Mouse (Mus musculus) kidney, postnatal 0 days (tissue): ENCODE measurements around the gene Arhgap31. TPM values are rescaled to one million over a fixed set of nuclear protein-coding genes. Genes with fewer than 3 reads are reported as not detected.

ENCODE experiments used
- ATAC-seq: fragments of 200-750 bp; cut with Nextera tagmentation; replicated peaks from 2 replicates; pipeline ENCODE4 v1.8.0; 2017; ENCODE audit warnings: low read depth, moderate number of reproducible peaks, moderate TSS enrichment, moderate library complexity; ENCODE audit not compliant: low FRiP score
- DNase-seq: peaks from one replicate; pipeline ENCODE4 v3.0.0-alpha.2; 2016; ENCODE audit warnings: low spot score
- H3K27ac ChIP-seq: fragments of 300-500 bp; sonication (generic); 2 replicates; pipeline ENCODE4 v1.5.1; 2014; ENCODE audit warnings: mild to moderate bottlenecking
- H3K27me3 ChIP-seq: fragments of 300-500 bp; sonication (generic); 2 replicates; pipeline ENCODE4 v1.6.1; 2014; ENCODE audit warnings: low read length, mixed read lengths; ENCODE audit not compliant: insufficient read depth
- H3K36me3 ChIP-seq: fragments of 300-500 bp; sonication (generic); 2 replicates; pipeline ENCODE4 v1.6.1; 2014; ENCODE audit warnings: low read length, mixed read lengths; ENCODE audit not compliant: insufficient read depth
- H3K4me1 ChIP-seq: fragments of 300-500 bp; sonication (generic); replicated peaks from 2 replicates; pipeline ENCODE4 v1.6.1; 2014; ENCODE audit warnings: antibody characterized with exemption, low read length, mixed read lengths; ENCODE audit not compliant: insufficient read depth
- H3K4me2 ChIP-seq: fragments of 300-500 bp; sonication (generic); 2 replicates; pipeline ENCODE4 v1.6.1; 2014; ENCODE audit warnings: mild to moderate bottlenecking, low read length, moderate library complexity, mixed read lengths
- H3K4me3 ChIP-seq: fragments of 300-500 bp; sonication (generic); replicated peaks from 2 replicates; pipeline ENCODE4 v1.5.1; 2014; ENCODE audit warnings: low read depth, low read length
- H3K9ac ChIP-seq: fragments of 300-500 bp; sonication (generic); 2 replicates; pipeline ENCODE4 v1.6.1; 2014; ENCODE audit warnings: low read depth, low read length
- H3K9me3 ChIP-seq: fragments of 300-500 bp; sonication (generic); replicated peaks from 2 replicates; pipeline ENCODE4 v1.6.1; 2016; ENCODE audit warnings: low read length, inconsistent platforms, mixed read lengths
- CTCF ChIP-seq: IDR thresholded peaks from 2 replicates; pipeline ENCODE4 v1.5.1; 2016; ENCODE audit warnings: antibody characterized with exemption, low read depth, mild to moderate bottlenecking, moderate library complexity
- WGBS: fragments of 180-500 bp; shearing (Covaris S2); extraction: QIAGEN DNeasy Blood & Tissue Kit; methylation state at CpG from one replicate; pipeline ENCODE4 v1.1.7; 2014; 5-methylcytosine and 5-hydroxymethylcytosine counted together
- polyA plus RNA-seq: library from polyadenylated mRNA; unstranded; fragments of >200 nt; fragmentation: Nextera tagmentation; extraction: Ambion mirVana; gene quantifications from 2 replicates; pipeline ENCODE4 v1.2.1, GENCODE M21; 2015

Arhgap31 gene
- polyA plus RNA-seq, 1 experiment from 2014 or later, result 5.4 TPM

DNA sequence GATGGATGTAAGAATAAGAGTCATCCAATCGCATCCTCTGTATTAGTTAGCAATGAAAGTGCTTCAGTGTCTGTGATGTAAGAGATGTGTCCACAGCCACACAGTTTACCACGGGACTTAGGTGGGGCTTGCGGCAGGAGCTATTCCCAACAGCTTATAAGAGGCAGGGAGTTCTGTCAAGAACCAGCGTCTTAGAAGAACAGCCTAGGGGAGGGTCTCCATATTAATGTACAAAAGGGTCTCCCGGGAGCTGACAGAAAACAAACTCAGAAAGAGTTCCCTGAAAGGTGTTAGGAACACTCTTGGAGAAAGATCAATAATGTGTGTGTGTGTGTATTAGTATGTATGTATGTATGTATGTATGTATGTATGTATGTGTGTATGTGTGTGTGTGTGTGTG lies 60.4 kb downstream of the Arhgap31 start:
- WGBS, result 71% methylated on average over 5 of the region's 5 CpGs
- H3K4me3 ChIP-seq, result no peak overlapping the region
- no peak for DNase-seq
- no peak overlapping the region for H3K4me2 ChIP-seq
- H3K36me3 ChIP-seq, result no peaks in the 10 kb centered on the region
- no peaks in the 10 kb centered on the region for H3K9me3 ChIP-seq
- no peak overlapping the region for H3K9ac ChIP-seq
- TF ChIP-seq CTCF, result no peak
- H3K27ac ChIP-seq, result no peak overlapping the region
- no peak for ATAC-seq
- peaks cover 18% of the 10 kb centered on the region for H3K4me1 ChIP-seq
- H3K27me3 ChIP-seq, result no peaks in the 10 kb centered on the region

DNA sequence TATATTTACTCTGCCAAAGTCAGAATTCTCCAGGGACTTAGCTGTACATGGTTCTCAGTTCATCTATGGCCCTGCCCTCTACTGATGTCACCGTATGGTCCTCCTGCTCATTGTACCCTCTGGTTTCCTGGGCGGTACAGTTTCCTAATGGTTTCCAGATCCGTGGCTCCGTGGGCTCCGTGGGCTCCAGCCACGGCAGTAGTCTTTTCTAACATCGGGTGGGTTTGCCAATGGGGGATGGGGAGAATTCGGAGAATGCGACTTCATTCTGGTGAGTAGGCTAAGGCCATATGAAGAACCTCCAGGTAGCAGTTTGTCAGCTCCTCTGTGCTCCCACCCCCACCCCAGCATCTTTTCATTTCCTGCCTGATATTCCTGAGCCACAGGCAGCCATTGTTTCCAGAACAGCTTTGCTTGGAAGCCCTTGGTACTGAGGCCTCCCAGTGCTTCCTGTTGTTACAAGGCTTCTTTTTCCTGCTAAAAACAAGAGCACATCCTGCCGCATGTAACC lies 61.3 kb downstream of the Arhgap31 start:
- Histone ChIP-seq H3K4me1 (peaks cover 18% of the 10 kb centered on the region), H3K27me3 (no peaks in the 10 kb centered on the region), H3K36me3 (no peaks in the 10 kb centered on the region), H3K4me3 (no peak overlapping the region), H3K9ac (no peak overlapping the region), H3K27ac (peak overlapping the region; percentile 85), H3K4me2 (no peak overlapping the region), H3K9me3 (no peaks in the 10 kb centered on the region)
- peak; percentile 49; the same call in 1 of the 2 replicates for ATAC-seq
- WGBS, result 68% methylated on average over 10 of the region's 10 CpGs
- TF ChIP-seq CTCF, result no peak
- peak; percentile 71 for DNase-seq

GRCm38 (mm10) chr16:38651306-38651705 lies 61.8 kb downstream of the Arhgap31 start:
- TF ChIP-seq CTCF, result no peak
- H3K9me3 ChIP-seq, result no peaks in the 10 kb centered on the region
- H3K27me3 ChIP-seq, result no peaks in the 10 kb centered on the region
- H3K4me1 ChIP-seq, result peaks cover 18% of the 10 kb centered on the region
- H3K4me2 ChIP-seq, result no peak overlapping the region
- H3K9ac ChIP-seq, result no peak overlapping the region
- peak overlapping the region; percentile 85 for H3K27ac ChIP-seq
- H3K36me3 ChIP-seq, result no peaks in the 10 kb centered on the region
- H3K4me3 ChIP-seq, result no peak overlapping the region
- 72% methylated on average over 12 of the region's 12 CpGs for WGBS
- ATAC-seq (no peak), DNase-seq (no peak)

GRCm38 (mm10) chr16:38649431-38649827 lies 63.6 kb downstream of the Arhgap31 start:
- H3K4me3 ChIP-seq, result no peak overlapping the region
- no peak overlapping the region for H3K9ac ChIP-seq
- no peaks in the 10 kb centered on the region for H3K27me3 ChIP-seq
- H3K4me2 ChIP-seq, result no peak overlapping the region
- H3K4me1 ChIP-seq, result peaks cover 16% of the 10 kb centered on the region
- no peaks in the 10 kb centered on the region for H3K36me3 ChIP-seq
- no peaks in the 10 kb centered on the region for H3K9me3 ChIP-seq
- ATAC-seq (0 out of 2 replicates have a peak, but pooled peaks have one; percentile 10), DNase-seq (peak; percentile 38)
- H3K27ac ChIP-seq, result no peak overlapping the region
- WGBS, result 28% methylated on average over 11 of the region's 11 CpGs
- no peak for TF ChIP-seq CTCF

DNA sequence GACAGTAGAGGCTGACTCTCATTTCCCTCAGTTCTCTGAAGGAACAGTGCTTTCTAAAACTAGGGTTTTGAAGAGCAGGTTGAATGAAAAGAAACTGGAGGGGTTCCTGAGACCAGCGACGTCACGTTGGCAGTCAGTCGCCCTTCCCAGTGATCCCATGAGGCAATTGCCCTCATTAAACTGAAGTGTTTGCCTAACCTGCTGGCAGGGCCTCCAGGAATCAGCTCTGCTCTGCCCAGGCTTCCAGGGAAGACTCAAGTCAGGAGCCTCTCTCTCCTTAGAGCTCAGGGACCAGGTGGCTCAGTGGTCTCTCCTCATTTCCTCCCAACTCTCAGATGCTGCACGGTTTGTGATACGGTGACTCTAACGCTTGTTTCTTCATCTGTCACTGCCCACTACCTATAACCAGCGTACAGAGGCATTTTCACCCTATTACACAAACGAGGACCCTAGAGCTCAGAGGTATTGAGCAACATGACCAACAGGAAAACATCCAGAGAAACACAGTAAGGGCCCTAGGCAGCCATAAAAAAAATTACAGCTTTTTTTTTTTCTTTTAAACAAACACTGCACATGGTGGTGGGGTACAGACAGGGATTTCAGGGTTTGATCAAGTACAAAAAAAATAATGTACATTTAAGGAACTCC lies 64.2 kb downstream of the Arhgap31 start:
- H3K4me1 ChIP-seq, result peaks cover 11% of the 10 kb centered on the region; the same call in 1 of the 2 replicates
- no peak overlapping the region for H3K9ac ChIP-seq
- DNase-seq, result no peak
- 74% methylated on average over 9 of the region's 9 CpGs for whole genome bisulfite sequencing
- H3K4me3 ChIP-seq, result no peak overlapping the region
- H3K27ac ChIP-seq, result no peak overlapping the region
- ATAC-seq, result no peak
- H3K36me3 ChIP-seq, result no peaks in the 10 kb centered on the region
- no peak for TF ChIP-seq CTCF
- no peaks in the 10 kb centered on the region for H3K9me3 ChIP-seq
- no peak overlapping the region for H3K4me2 ChIP-seq
- H3K27me3 ChIP-seq, result no peaks in the 10 kb centered on the region

GRCm38 (mm10) chr16:38648155-38648554 lies 64.9 kb downstream of the Arhgap31 start:
- H3K27me3 ChIP-seq, result no peaks in the 10 kb centered on the region
- DNase-seq, result no peak
- H3K9me3 ChIP-seq, result no peaks in the 10 kb centered on the region
- no peak overlapping the region for H3K4me3 ChIP-seq
- ATAC-seq, result no peak
- 88% methylated on average over 5 of the region's 5 CpGs for WGBS
- no peak overlapping the region for H3K4me2 ChIP-seq
- H3K36me3 ChIP-seq, result no peaks in the 10 kb centered on the region
- no peak for TF ChIP-seq CTCF
- H3K27ac ChIP-seq, result no peak overlapping the region
- H3K9ac ChIP-seq, result no peak overlapping the region
- H3K4me1 ChIP-seq, result peaks cover 7% of the 10 kb centered on the region; the same call in 1 of the 2 replicates
